Comparison of ENCODE assay signal across 15 mouse cellular contexts in the genomic region with DNA sequence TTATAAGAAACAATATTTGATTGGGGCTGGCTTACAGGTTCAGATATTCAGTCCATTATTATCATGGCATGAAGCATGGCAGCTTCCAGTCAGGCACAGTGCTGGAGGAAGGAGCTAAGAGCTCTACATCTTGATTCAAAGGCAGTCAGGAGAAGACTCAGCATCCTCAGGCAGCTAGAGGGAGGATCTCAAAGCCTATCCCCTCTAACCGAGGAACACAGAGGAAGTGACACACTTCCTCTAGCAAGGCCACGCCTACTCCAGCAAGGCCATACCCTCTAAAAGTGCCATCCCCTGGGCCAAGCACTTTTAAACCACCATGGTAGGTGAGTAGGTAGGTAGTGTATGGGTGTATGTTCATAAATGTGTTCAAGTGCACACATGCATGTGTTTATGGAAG. TPM values are rescaled to one million over a fixed set of nuclear protein-coding genes. Genes with fewer than 3 reads are reported as not detected.
DNase-seq lines count a peak whose midpoint lies in the region; ATAC-seq and TF ChIP-seq lines count a peak whose summit lies in the region.
"Had no signal": no experiment of that assay in that cellular context is flagged by ENCODE, and none has a peak within 500 bp of the region (broad histone marks: within the 10 kb centered on the region; RNA-seq: fewer than 3 reads in every experiment).

No protein-coding gene starts in this region.

- no peaks in the 10 kb centered on the region for H3K9me3 ChIP-seq in G1E (replicated peaks)
- no peaks in the 10 kb centered on the region for H3K9me3 ChIP-seq in forebrain, embryonic 16.5 days (ENCODE audit: control insufficient read depth, low read length)
- H3K9me3 ChIP-seq: heart, embryonic 13.5 days; hindbrain, embryonic 13.5 days; limb, embryonic 12.5 days; lung, embryonic 15.5 days had no signal

- no peak overlapping the region for H3K4me2 ChIP-seq in forebrain, embryonic 16.5 days (ENCODE audit: low read length)
- H3K4me2 ChIP-seq: heart, embryonic 13.5 days; hindbrain, embryonic 13.5 days; limb, embryonic 12.5 days; lung, embryonic 15.5 days had no signal

- 28% methylated on average over 2 of the region's 2 CpGs for WGBS in lung, adult 2 months
- WGBS in forebrain, embryonic 16.5 days = 68% methylated on average over 2 of the region's 2 CpGs

- peaks cover 3% of the 10 kb centered on the region for H3K4me1 ChIP-seq in lung, adult 2 months (ENCODE audit: control insufficient read depth, insufficient read depth, low read length)
- H3K4me1 ChIP-seq in G1E (ENCODE audit: insufficient read depth, low read depth, low read length) = peaks cover 33% of the 10 kb centered on the region
- H3K4me1 ChIP-seq in forebrain, embryonic 16.5 days (replicated peaks; ENCODE audit: control insufficient read depth, insufficient read depth, low read length) = peaks cover 16% of the 10 kb centered on the region

- DNase-seq in lung, postnatal 10 days = peak; percentile 34
- no peak for DNase-seq in lung, adult 2 months
- peak; percentile 60 for DNase-seq in G1E (ENCODE audit: low spot score)
- DNase-seq in thymus, postnatal 10 days (ENCODE audit: low spot score in 2 of 2) = peak; percentile 18 to 24
- no peak for DNase-seq in left cerebral cortex, adult 8-10 months (ENCODE audit: low spot score in 2 of 2)
- DNase-seq in cerebellum, postnatal 10 days = no peak
- DNase-seq: adrenal gland, adult 2 months; gastrocnemius, postnatal 10 days had no signal

- H3K27ac ChIP-seq in forebrain, embryonic 16.5 days (ENCODE audit: low read length) = no peak overlapping the region
- H3K27ac ChIP-seq: heart, embryonic 13.5 days; hindbrain, embryonic 13.5 days; kidney, postnatal 0 days; limb, embryonic 12.5 days; lung, embryonic 15.5 days had no signal

- ATAC-seq in G1E (ENCODE audit: extremely low read depth, insufficient number of reproducible peaks, low FRiP score, poor library complexity, severe bottlenecking) = peak; percentile 37
- peak; percentile 11 for ATAC-seq in inflammation-experienced regulatory T-cells, adult 6 months
- no peak for ATAC-seq in forebrain, embryonic 16.5 days

- peaks cover 72% of the 10 kb centered on the region for H3K36me3 ChIP-seq in G1E (replicated peaks)
- H3K36me3 ChIP-seq in forebrain, embryonic 16.5 days (ENCODE audit: control insufficient read depth, insufficient read depth) = peaks cover 12% of the 10 kb centered on the region; the same call in 1 of the 2 replicates

- TF ChIP-seq POLR2A in lung, adult 2 months (IDR thresholded peaks at IDR 0.05; ENCODE audit: borderline replicate concordance, extremely low read depth, low read depth, low read length) = no peak

- no peaks in the 10 kb centered on the region for H3K27me3 ChIP-seq in G1E (ENCODE audit: insufficient read depth, low read length)
- no peaks in the 10 kb centered on the region for H3K27me3 ChIP-seq in forebrain, embryonic 16.5 days (replicated peaks; ENCODE audit: control insufficient read depth, insufficient read depth, low read length)
- H3K27me3 ChIP-seq: heart, embryonic 13.5 days; hindbrain, embryonic 13.5 days; limb, embryonic 12.5 days; lung, embryonic 15.5 days had no signal

- H3K9ac ChIP-seq in forebrain, embryonic 16.5 days (replicated peaks; ENCODE audit: low read depth, low read length) = no peak overlapping the region
- H3K9ac ChIP-seq: heart, embryonic 13.5 days; hindbrain, embryonic 13.5 days; limb, embryonic 12.5 days; lung, embryonic 15.5 days had no signal

- TF ChIP-seq CTCF in lung, adult 2 months (IDR thresholded peaks at IDR 0.05; ENCODE audit: insufficient read depth, low read length) = no peak
- no peak for TF ChIP-seq CTCF in G1E (IDR thresholded peaks at IDR 0.05; ENCODE audit: low read depth, low read length)

- no peak overlapping the region for H3K4me3 ChIP-seq in lung, adult 2 months (replicated peaks; ENCODE audit: extremely low read depth, low read depth, low read length)
- no peak overlapping the region for H3K4me3 ChIP-seq in G1E (ENCODE audit: low read depth, low read length)
- H3K4me3 ChIP-seq in forebrain, embryonic 16.5 days (replicated peaks; ENCODE audit: low read length) = no peak overlapping the region
- H3K4me3 ChIP-seq: heart, embryonic 13.5 days; hindbrain, embryonic 13.5 days; limb, embryonic 12.5 days; lung, embryonic 15.5 days had no signal

RNA-seq across cellular contexts. Expression of gene Ogg1, which starts 3.8 kb away (rescaled TPM):
- 18.9 and 23.9 TPM in 2 replicates for polyA plus RNA-seq in lung, adult 2 months (2012; rRNA removed)
- 30.4 and 56.3 TPM in 2 replicates for total RNA-seq in G1E (2014; fragmentation: Nextera tagmentation)
- total RNA-seq in G1E (2017) = 10.9 and 11.5 TPM in 2 replicates
- 10.4 and 11.3 TPM in 2 replicates for polyA plus RNA-seq in G1E (2012)
- 10 to 100 TPM; 12.7 to 23.8 (median 20.9) TPM for polyA plus RNA-seq in inflammation-experienced regulatory T-cells, adult 6 months (2017; shearing (Covaris generic))
- total RNA-seq in left cerebral cortex, adult 8-10 months (2022) = 1 to 10 TPM; 7.5 to 9.3 (median 8.4) TPM
- 11.3 and 11.9 TPM in 2 replicates for polyA plus RNA-seq in forebrain, embryonic 16.5 days (2015; fragmentation: Nextera tagmentation; extraction: Ambion mirVana)

RNA-seq across cellular contexts. Expression of gene Camk1, which starts 13.2 kb away (rescaled TPM):
- polyA plus RNA-seq in lung, adult 2 months (2012; rRNA removed) = 69.2 and 84.4 TPM in 2 replicates
- total RNA-seq in G1E (2014; fragmentation: Nextera tagmentation) (0.98 TPM in 1 of 2 replicates, not detected in the other), G1E (2017) (0.82 and 1.2 TPM in 2 replicates)
- polyA plus RNA-seq in G1E (2012) = 0.07 and 0.10 TPM in 2 replicates
- polyA plus RNA-seq in inflammation-experienced regulatory T-cells, adult 6 months (2017; shearing (Covaris generic)) = 1 to 10 TPM; 1.3 to 2.6 (median 2.2) TPM
- 100 to 1,000 TPM in 3 of 4 experiments, 10 to 100 TPM in 1; 82.6 to 107 (median 104) TPM for total RNA-seq in left cerebral cortex, adult 8-10 months (2022)
- polyA plus RNA-seq in forebrain, embryonic 16.5 days (2015; fragmentation: Nextera tagmentation; extraction: Ambion mirVana) = 78.9 and 99.3 TPM in 2 replicates

RNA-seq across cellular contexts. Expression of gene Brpf1, which starts 23.6 kb away (rescaled TPM):
- polyA plus RNA-seq in lung, adult 2 months (2012; rRNA removed) = 20.2 and 21.3 TPM in 2 replicates
- total RNA-seq in G1E (2014; fragmentation: Nextera tagmentation) (46.5 and 56.0 TPM in 2 replicates), G1E (2017) (26.5 and 26.9 TPM in 2 replicates)
- 37.9 and 40.6 TPM in 2 replicates for polyA plus RNA-seq in G1E (2012)
- polyA plus RNA-seq in inflammation-experienced regulatory T-cells, adult 6 months (2017; shearing (Covaris generic)) = 10 to 100 TPM in 2 of 3 experiments, 1 to 10 TPM in 1; 9.2 to 15.3 (median 13.7) TPM
- total RNA-seq in left cerebral cortex, adult 8-10 months (2022) = 10 to 100 TPM; 30.0 to 32.9 (median 31.5) TPM
- polyA plus RNA-seq in forebrain, embryonic 16.5 days (2015; fragmentation: Nextera tagmentation; extraction: Ambion mirVana) = 19.9 and 20.3 TPM in 2 replicates

RNA-seq across cellular contexts. Expression of gene Tada3, which starts 47.1 kb away (rescaled TPM):
- 25.7 and 26.9 TPM in 2 replicates for polyA plus RNA-seq in lung, adult 2 months (2012; rRNA removed)
- 33.2 and 35.2 TPM in 2 replicates for total RNA-seq in G1E (2014; fragmentation: Nextera tagmentation)
- 15.7 and 18.2 TPM in 2 replicates for total RNA-seq in G1E (2017)
- 65.3 and 88.5 TPM in 2 replicates for polyA plus RNA-seq in G1E (2012)
- 10 to 100 TPM; 27.5 to 44.5 (median 43.3) TPM for polyA plus RNA-seq in inflammation-experienced regulatory T-cells, adult 6 months (2017; shearing (Covaris generic))
- total RNA-seq in left cerebral cortex, adult 8-10 months (2022) = 10 to 100 TPM; 47.4 to 50.1 (median 47.8) TPM
- polyA plus RNA-seq in forebrain, embryonic 16.5 days (2015; fragmentation: Nextera tagmentation; extraction: Ambion mirVana) = 83.3 and 88.8 TPM in 2 replicates

RNA-seq across cellular contexts. Expression of gene Arpc4, which starts 47.4 kb away (rescaled TPM):
- 62.3 and 67.0 TPM in 2 replicates for polyA plus RNA-seq in lung, adult 2 months (2012; rRNA removed)
- 69.7 and 96.4 TPM in 2 replicates for total RNA-seq in G1E (2014; fragmentation: Nextera tagmentation)
- total RNA-seq in G1E (2017) = 263 and 271 TPM in 2 replicates
- 247 and 264 TPM in 2 replicates for polyA plus RNA-seq in G1E (2012)
- polyA plus RNA-seq in inflammation-experienced regulatory T-cells, adult 6 months (2017; shearing (Covaris generic)) = 100 to 1,000 TPM; 516 to 980 (median 581) TPM
- total RNA-seq in left cerebral cortex, adult 8-10 months (2022) = 100 to 1,000 TPM; 246 to 271 (median 263) TPM
- polyA plus RNA-seq in forebrain, embryonic 16.5 days (2015; fragmentation: Nextera tagmentation; extraction: Ambion mirVana) = 407 and 414 TPM in 2 replicates

Comparison
In these comparisons a context has a peak if more than half of its experiments do, and no peak if none do; other contexts are left out.
1. DNase-seq: peak in lung, postnatal 10 days (single experiment), G1E (single experiment) and thymus, postnatal 10 days (2 of 2); none in lung, adult 2 months (single experiment), left cerebral cortex, adult 8-10 months (0 of 2) and cerebellum, postnatal 10 days (0 of 2).
2. RNA of gene Camk1, which starts 13.2 kb away (polyA plus RNA-seq): 78.9 to 99.3 TPM in forebrain, embryonic 16.5 days and 69.2 to 84.4 TPM in lung, adult 2 months; 1.3 to 2.6 TPM in inflammation-experienced regulatory T-cells, adult 6 months and 0.07 to 0.10 TPM in G1E; every median in the first group is over 10 times any median in the second.